Mouse (Mus musculus): Measurements from ENCODE around the gene 4932438H23Rik. TPM values are rescaled to one million over a fixed set of nuclear protein-coding genes. Genes with fewer than 3 reads are reported as not detected.

The 4932438H23Rik gene
- 0.51 and 0.90 TPM in 2 replicates for polyA plus RNA-seq (2012; rRNA removed)

GRCm38 (mm10) chr16:91095022-91095421 lies at the start of gene 4932438H23Rik:
Gene 4932438H23Rik, minus strand, starts transcription at chr16:91095122.

GRCm38 (mm10) chr16:91044270-91045182 lies 50.4 kb downstream of the 4932438H23Rik start, which contains the start of gene Paxbp1:
Gene Paxbp1, minus strand, starts transcription at chr16:91044543.

GRCm38 (mm10) chr16:91011021-91011683 lies 83.8 kb downstream of the 4932438H23Rik start, which contains the start of gene Synj1:
Gene Synj1, minus strand, starts transcription at chr16:91011308.

Other genes starting within 250 kb of the 4932438H23Rik start
- 34.1 and 36.7 TPM in 2 replicates for gene Cfap298, start 160.0 kb downstream of the 4932438H23Rik start, polyA plus RNA-seq (2012; rRNA removed)
- 90.4 and 91.8 TPM in 2 replicates for gene Synj1, start 83.8 kb downstream of the 4932438H23Rik start, polyA plus RNA-seq (2012; rRNA removed)
- gene Paxbp1, start 50.6 kb downstream of the 4932438H23Rik start, polyA plus RNA-seq (2012; rRNA removed): 153 and 160 TPM in 2 replicates
- gene Olig2, start 130.3 kb upstream of the 4932438H23Rik start, polyA plus RNA-seq (2012; rRNA removed): 29.6 and 30.6 TPM in 2 replicates
- gene Olig1, start 174.7 kb upstream of the 4932438H23Rik start, polyA plus RNA-seq (2012; rRNA removed): 120 and 135 TPM in 2 replicates